Mouse (Mus musculus) cerebellum, adult 2 months (tissue): ENCODE data around the gene Hras. TPM values are rescaled to one million over a fixed set of nuclear protein-coding genes. Genes with fewer than 3 reads are reported as not detected.

Experiments used
- DNase-seq, 2 experiments: peaks; one replicate each; pipeline ENCODE4 v3.0.0; 2021
- H3K27ac ChIP-seq: fragments of 200-500 bp; 2 replicates; pipeline ENCODE4 v1.5.1; 2012; ENCODE audit warnings: low read length, control low read depth, inconsistent platforms; ENCODE audit not compliant: insufficient read depth
- H3K27me3 ChIP-seq: fragments of 200-500 bp; 2 replicates; pipeline ENCODE4 v1.6.1; 2012; ENCODE audit warnings: inconsistent platforms, mild to moderate bottlenecking, low read length, moderate library complexity; ENCODE audit not compliant: control insufficient read depth, insufficient read depth
- H3K4me1 ChIP-seq: fragments of 200-500 bp; 2 replicates; pipeline ENCODE4 v1.6.1; 2011; ENCODE audit warnings: low read length; ENCODE audit not compliant: control insufficient read depth, insufficient read depth
- H3K4me3 ChIP-seq: fragments of 200-500 bp; replicated peaks from 2 replicates; pipeline ENCODE3; 2011; ENCODE audit warnings: mild to moderate bottlenecking, low read depth, low read length, control low read depth; ENCODE audit not compliant: insufficient read depth
- CTCF ChIP-seq: fragments of 200-500 bp; IDR thresholded peaks from 2 replicates; pipeline ENCODE4 v1.5.1; 2011; ENCODE audit warnings: low read depth, mild to moderate bottlenecking, control low read depth, low read length, moderate library complexity, borderline replicate concordance; ENCODE audit not compliant: insufficient read depth
- POLR2A ChIP-seq: fragments of 200-500 bp; IDR thresholded peaks from 2 replicates; pipeline ENCODE4 v1.6.1; 2011; ENCODE audit warnings: low read length, control low read depth, borderline replicate concordance; ENCODE audit not compliant: insufficient read depth
- WGBS: fragments of 180-500 bp; shearing (Covaris S2); methylation state at CpG from one replicate; pipeline ENCODE4 v1.1.7; 2018; 5-methylcytosine and 5-hydroxymethylcytosine counted together
- polyA plus RNA-seq: library from polyadenylated mRNA; depleted of rRNA; stranded (reverse); fragments of >200 nt; gene quantifications from 2 replicates; pipeline ENCODE4 v1.2.3, GENCODE M21; 2012

Hras gene
- polyA plus RNA-seq, 1 experiment: 186 TPM

GRCm38 (mm10) chr7:141216894-141217293 is 23.1 kb upstream of the Hras start:
- 84% methylated on average over 11 of the region's 11 CpGs for WGBS
- no peak for DNase-seq
- Histone ChIP-seq H3K27me3 (no peaks in the 10 kb centered on the region), H3K4me1 (no peaks in the 10 kb centered on the region; the same call in 1 of the 2 replicates), H3K4me3 (no peak overlapping the region), H3K27ac (no peak overlapping the region)
- TF ChIP-seq CTCF (no peak), POLR2A (no peak)

GRCm38 (mm10) chr7:141215880-141216733 is 22.3 kb upstream of the Hras start:
- TF ChIP-seq CTCF: no peak
- no peak for TF ChIP-seq POLR2A
- Histone ChIP-seq H3K27me3 (no peaks in the 10 kb centered on the region), H3K4me3 (peak overlapping the region; percentile 67), H3K4me1 (no peaks in the 10 kb centered on the region), H3K27ac (no peak overlapping the region)
- WGBS: 3% methylated on average over 42 of the region's 42 CpGs
- DNase-seq: peak in 1 of 2 experiments; percentile 24

GRCm38 (mm10) chr7:141215101-141215879 is 21.5 kb upstream of the Hras start, which contains the start of gene Rassf7:
Gene Rassf7 (plus strand): TSS chr7:141215860.
- peak; percentile 85 to 90 for DNase-seq
- no peak within 1 kb of the TSS for H3K27ac ChIP-seq
- H3K4me3 ChIP-seq: peak within 1 kb of the TSS; percentile 67
- TF ChIP-seq POLR2A (no peak), CTCF (no peak)
- no peaks in the 10 kb centered on the region for H3K4me1 ChIP-seq
- WGBS: 3% methylated on average over 39 of the region's 41 CpGs
- no peaks in the 10 kb centered on the region for H3K27me3 ChIP-seq

GRCm38 (mm10) chr7:141214310-141214709 is 20.5 kb upstream of the Hras start:
- 78% methylated on average over 3 of the region's 3 CpGs for WGBS
- no peak for DNase-seq
- H3K27me3 ChIP-seq: no peaks in the 10 kb centered on the region
- no peak overlapping the region for H3K4me3 ChIP-seq
- H3K27ac ChIP-seq: no peak overlapping the region
- H3K4me1 ChIP-seq: no peaks in the 10 kb centered on the region
- TF ChIP-seq POLR2A: no peak
- no peak for TF ChIP-seq CTCF

- TF ChIP-seq CTCF: no peak
- no peak for TF ChIP-seq POLR2A
- no peaks in the 10 kb centered on the region for H3K4me1 ChIP-seq
These were observed 19.9 kb upstream of the Hras start, which contains the start of gene Lmntd2 for GRCm38 (mm10) chr7:141213605-141214235. Gene Lmntd2 (minus strand): TSS chr7:141214080.

GRCm38 (mm10) chr7:141213133-141213532 is 19.3 kb upstream of the Hras start:
- no peaks in the 10 kb centered on the region for H3K4me1 ChIP-seq
- 82% methylated on average over 3 of the region's 3 CpGs for WGBS
- no peak for DNase-seq
- no peak overlapping the region for H3K4me3 ChIP-seq
- H3K27ac ChIP-seq: no peak overlapping the region
- H3K27me3 ChIP-seq: no peaks in the 10 kb centered on the region
- TF ChIP-seq CTCF (no peak), POLR2A (no peak)

More at GRCm38 (mm10) chr7:141213605-141214235, 19.9 kb upstream of the Hras start, which contains the start of gene Lmntd2:
- H3K27ac ChIP-seq: no peak within 1 kb of the TSS
- H3K27me3 ChIP-seq: no peaks in the 10 kb centered on the region
- 90% methylated on average over 11 of the region's 11 CpGs for WGBS
- DNase-seq: no peak
- no peak within 1 kb of the TSS for H3K4me3 ChIP-seq

DNA sequence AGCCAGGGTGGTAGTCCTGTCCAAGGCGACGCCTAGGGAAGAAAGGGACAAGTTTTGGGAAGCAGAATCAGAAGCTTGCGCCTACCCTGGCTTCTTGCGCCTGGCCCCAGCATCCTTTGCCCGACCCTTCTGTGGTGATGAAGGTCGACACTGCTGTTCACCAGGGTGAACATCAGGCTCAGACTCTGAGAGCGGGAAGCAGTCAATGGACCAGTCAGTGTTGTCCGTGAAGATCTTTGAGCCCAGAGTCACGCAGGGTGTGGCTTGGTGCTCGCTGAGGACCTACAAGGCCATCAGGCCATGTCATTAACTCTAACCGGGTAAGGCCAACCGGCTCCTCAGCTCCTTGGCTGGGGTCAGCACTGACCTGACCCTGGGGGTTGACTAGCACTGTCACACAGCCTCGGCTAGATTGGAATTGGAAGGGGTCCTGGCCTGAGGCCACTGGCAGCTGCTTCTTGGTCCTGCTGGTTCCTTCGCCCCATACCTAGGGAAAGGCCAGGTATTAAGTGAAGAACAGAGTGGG is 16.9 kb upstream of the Hras start:
- Histone ChIP-seq H3K4me3 (no peak overlapping the region), H3K27ac (no peak overlapping the region), H3K27me3 (no peaks in the 10 kb centered on the region), H3K4me1 (no peaks in the 10 kb centered on the region)
- WGBS: 87% methylated on average over 14 of the region's 14 CpGs
- TF ChIP-seq CTCF: no peak
- TF ChIP-seq POLR2A: no peak
- no peak for DNase-seq
